Mouse (Mus musculus): ENCODE data around the gene Rrbp1. TPM values are rescaled to one million over a fixed set of nuclear protein-coding genes. Genes with fewer than 3 reads are reported as not detected.

Rrbp1 gene
- polyA plus RNA-seq (2015; fragmentation: Nextera tagmentation; extraction: Ambion mirVana), result 102 and 106 TPM in 2 replicates

DNA sequence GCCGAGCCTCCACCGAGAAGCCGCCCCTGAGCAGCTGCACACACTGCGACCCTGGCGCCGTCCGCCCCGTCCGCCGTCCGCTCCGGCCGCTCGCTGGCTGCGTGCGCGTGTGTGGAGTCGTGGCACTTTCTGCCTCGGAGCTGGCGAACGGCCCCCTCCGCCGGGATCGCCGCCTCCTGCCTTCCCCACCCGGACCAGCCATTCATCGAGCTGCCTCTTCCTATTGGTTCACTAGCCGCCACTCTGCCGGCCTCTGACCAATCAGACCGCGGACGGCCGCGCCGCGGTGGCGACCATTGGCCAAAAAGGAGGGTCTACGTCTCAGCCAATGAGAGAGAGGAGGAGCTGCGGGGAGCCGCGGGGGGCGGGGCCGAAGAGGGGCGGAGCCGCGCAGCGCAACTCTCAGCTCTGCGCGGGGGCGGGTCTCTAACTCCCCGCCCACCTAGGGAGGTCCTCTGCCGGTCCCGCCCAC lies at the start of gene Rrbp1:
TSS of gene Rrbp1 (minus strand) at position 184 of the 472 bp plus-strand sequence.
- Histone ChIP-seq H3K9me3 (ENCODE audit: control insufficient read depth, low read length) (no peaks in the 10 kb centered on the region), H3K4me3 (ENCODE audit: low read length) (peak within 1 kb of the TSS; percentile 97), H3K27me3 (replicated peaks; ENCODE audit: control insufficient read depth, insufficient read depth, low read length) (no peaks in the 10 kb centered on the region), H3K27ac (ENCODE audit: low read length) (peak within 1 kb of the TSS; percentile 99), H3K4me2 (ENCODE audit: low read depth, low read length) (peak within 1 kb of the TSS; percentile 73), H3K9ac (ENCODE audit: low read depth, low read length) (peak within 1 kb of the TSS; percentile 98), H3K36me3 (ENCODE audit: control insufficient read depth, insufficient read depth, low read length) (no peaks in the 10 kb centered on the region; the same call in 1 of the 2 replicates), H3K4me1 (ENCODE audit: control insufficient read depth, insufficient read depth, low read length) (peaks cover 38% of the 10 kb centered on the region)
- under 1% methylated on average over 53 of the region's 53 CpGs for WGBS
- ATAC-seq, result peak; percentile 96

DNA sequence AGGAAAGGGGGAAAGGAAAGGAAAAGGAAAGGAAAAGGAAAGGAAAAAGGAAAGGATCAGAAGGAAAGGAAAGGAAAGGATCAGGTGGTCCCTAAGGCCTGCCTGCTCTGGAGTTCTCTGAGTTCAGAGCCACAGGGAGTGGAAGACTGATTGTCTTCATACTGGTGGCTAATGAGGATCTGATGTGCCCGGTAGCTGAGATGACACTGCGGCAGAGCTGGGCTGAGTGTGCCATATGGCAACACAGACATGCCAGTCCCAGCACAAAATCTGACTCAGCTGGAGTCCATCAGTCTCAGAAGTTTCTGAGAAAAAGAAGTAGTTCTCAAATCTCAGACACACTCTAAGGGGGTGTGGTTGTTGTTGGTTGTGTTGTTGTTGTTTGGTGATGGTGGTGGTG lies 46.7 kb upstream of the Rrbp1 start:
- no peaks in the 10 kb centered on the region for H3K9me3 ChIP-seq (ENCODE audit: control insufficient read depth, low read length)
- no peak overlapping the region for H3K9ac ChIP-seq (ENCODE audit: low read depth, low read length)
- no peak overlapping the region for H3K4me3 ChIP-seq (ENCODE audit: low read length)
- peaks cover 8% of the 10 kb centered on the region; the same call in 1 of the 2 replicates for H3K4me1 ChIP-seq (ENCODE audit: control insufficient read depth, insufficient read depth, low read length)
- no peak overlapping the region for H3K4me2 ChIP-seq (ENCODE audit: low read depth, low read length)
- 77% methylated on average over 2 of the region's 2 CpGs for WGBS
- ATAC-seq, result no peak
- H3K27me3 ChIP-seq (replicated peaks; ENCODE audit: control insufficient read depth, insufficient read depth, low read length), result no peaks in the 10 kb centered on the region
- no peaks in the 10 kb centered on the region for H3K36me3 ChIP-seq (ENCODE audit: control insufficient read depth, insufficient read depth, low read length)
- H3K27ac ChIP-seq (ENCODE audit: low read length), result no peak overlapping the region

DNA sequence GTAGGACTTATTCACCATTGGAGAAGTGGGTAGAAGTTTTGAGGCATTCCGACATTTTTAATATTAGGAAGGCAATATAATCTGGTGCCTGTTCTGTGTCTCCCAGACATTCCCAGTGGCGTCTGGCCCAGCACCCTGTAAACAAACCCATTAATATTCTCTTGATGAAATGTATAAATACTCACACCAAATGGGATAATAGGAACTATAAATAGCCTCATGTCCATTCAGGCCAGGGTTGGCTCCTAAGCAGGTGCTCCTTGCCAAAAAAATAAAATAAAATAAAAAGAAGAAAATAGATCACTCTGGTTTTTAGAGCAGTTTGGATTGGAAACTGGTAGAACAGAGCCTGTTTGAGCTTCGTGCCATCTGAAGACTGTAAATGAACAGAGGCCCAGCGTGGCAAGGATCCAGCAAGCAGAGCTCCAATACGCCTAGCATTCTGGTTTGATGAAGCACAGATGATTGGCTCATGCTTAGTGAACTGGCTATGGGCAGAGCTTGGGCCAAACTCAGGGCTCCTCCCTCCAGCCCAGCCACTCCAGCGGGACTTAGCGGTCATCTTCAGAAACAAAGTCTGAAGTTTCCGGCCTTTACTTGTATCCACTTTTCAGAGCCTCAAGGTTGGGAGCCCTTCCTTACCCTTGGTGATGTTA lies 41.5 kb upstream of the Rrbp1 start:
- no peaks in the 10 kb centered on the region for H3K36me3 ChIP-seq (ENCODE audit: control insufficient read depth, insufficient read depth, low read length)
- 65% methylated on average over 8 of the region's 8 CpGs for WGBS
- no peak overlapping the region for H3K4me2 ChIP-seq (ENCODE audit: low read depth, low read length)
- H3K27ac ChIP-seq (ENCODE audit: low read length), result peak overlapping the region; percentile 31; the same call in 1 of the 2 replicates
- H3K4me3 ChIP-seq (ENCODE audit: low read length), result no peak overlapping the region
- H3K9ac ChIP-seq (ENCODE audit: low read depth, low read length), result no peak overlapping the region
- H3K4me1 ChIP-seq (ENCODE audit: control insufficient read depth, insufficient read depth, low read length), result no peaks in the 10 kb centered on the region
- no peaks in the 10 kb centered on the region for H3K27me3 ChIP-seq (replicated peaks; ENCODE audit: control insufficient read depth, insufficient read depth, low read length)
- peak; percentile 76 for ATAC-seq
- no peaks in the 10 kb centered on the region for H3K9me3 ChIP-seq (ENCODE audit: control insufficient read depth, low read length)

DNA sequence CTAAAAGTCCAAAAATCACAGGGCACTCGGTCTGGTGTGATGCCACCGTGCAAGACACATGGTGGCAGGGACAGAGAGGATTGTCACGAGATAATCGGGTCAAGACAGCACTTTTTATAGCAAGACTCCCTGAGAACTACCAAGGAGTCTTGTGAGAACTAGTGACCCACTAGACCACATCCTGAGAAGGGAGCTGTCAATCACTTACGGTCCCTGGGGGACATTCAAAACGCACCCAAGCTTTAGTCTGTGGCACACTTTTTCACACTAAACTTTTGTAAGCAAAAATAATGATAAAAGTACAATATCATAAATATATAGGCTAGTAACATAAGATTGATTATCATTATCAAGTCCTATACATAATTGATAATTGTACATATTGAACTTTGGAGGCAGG lies 39.8 kb upstream of the Rrbp1 start:
- Histone ChIP-seq H3K27me3 (replicated peaks; ENCODE audit: control insufficient read depth, insufficient read depth, low read length) (no peaks in the 10 kb centered on the region), H3K4me3 (ENCODE audit: low read length) (no peak overlapping the region), H3K27ac (ENCODE audit: low read length) (no peak overlapping the region), H3K4me2 (ENCODE audit: low read depth, low read length) (no peak overlapping the region), H3K4me1 (ENCODE audit: control insufficient read depth, insufficient read depth, low read length) (peaks cover 6% of the 10 kb centered on the region; the same call in 1 of the 2 replicates), H3K9me3 (ENCODE audit: control insufficient read depth, low read length) (no peaks in the 10 kb centered on the region), H3K36me3 (ENCODE audit: control insufficient read depth, insufficient read depth, low read length) (no peaks in the 10 kb centered on the region), H3K9ac (ENCODE audit: low read depth, low read length) (no peak overlapping the region)
- 90% methylated on average over 6 of the region's 6 CpGs for WGBS
- ATAC-seq, result no peak

DNA sequence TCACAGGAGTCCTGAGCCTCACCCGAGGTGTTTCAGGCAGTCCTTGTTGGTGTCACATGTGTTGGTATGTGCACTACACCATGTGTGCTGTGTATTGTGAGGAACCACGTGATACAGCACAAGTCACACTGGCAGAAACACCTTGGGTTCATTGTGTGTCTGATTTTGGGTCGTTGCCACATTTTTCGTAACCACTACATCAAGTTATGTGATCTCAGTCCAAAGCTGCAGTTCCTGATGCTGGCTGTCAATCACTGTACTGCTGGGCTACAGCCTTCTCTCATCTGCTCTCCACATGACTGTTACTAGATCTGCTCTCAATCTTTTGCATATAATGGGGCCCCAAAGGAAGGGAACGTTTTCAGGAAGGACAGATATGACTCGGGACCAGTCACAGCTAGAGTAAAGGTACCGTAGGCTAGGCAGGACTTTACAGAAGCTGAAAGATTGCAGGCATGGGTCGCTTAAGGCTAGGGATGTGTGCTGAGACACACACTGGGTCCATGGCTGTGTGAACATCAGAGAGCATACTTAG lies 39.1 kb upstream of the Rrbp1 start:
- Histone ChIP-seq H3K27ac (ENCODE audit: low read length) (no peak overlapping the region), H3K4me3 (ENCODE audit: low read length) (no peak overlapping the region), H3K9ac (ENCODE audit: low read depth, low read length) (no peak overlapping the region), H3K36me3 (ENCODE audit: control insufficient read depth, insufficient read depth, low read length) (no peaks in the 10 kb centered on the region), H3K9me3 (ENCODE audit: control insufficient read depth, low read length) (no peaks in the 10 kb centered on the region), H3K4me2 (ENCODE audit: low read depth, low read length) (no peak overlapping the region), H3K4me1 (ENCODE audit: control insufficient read depth, insufficient read depth, low read length) (peaks cover 6% of the 10 kb centered on the region; the same call in 1 of the 2 replicates), H3K27me3 (replicated peaks; ENCODE audit: control insufficient read depth, insufficient read depth, low read length) (no peaks in the 10 kb centered on the region)
- ATAC-seq, result no peak
- 77% methylated on average over 8 of the region's 8 CpGs for WGBS

DNA sequence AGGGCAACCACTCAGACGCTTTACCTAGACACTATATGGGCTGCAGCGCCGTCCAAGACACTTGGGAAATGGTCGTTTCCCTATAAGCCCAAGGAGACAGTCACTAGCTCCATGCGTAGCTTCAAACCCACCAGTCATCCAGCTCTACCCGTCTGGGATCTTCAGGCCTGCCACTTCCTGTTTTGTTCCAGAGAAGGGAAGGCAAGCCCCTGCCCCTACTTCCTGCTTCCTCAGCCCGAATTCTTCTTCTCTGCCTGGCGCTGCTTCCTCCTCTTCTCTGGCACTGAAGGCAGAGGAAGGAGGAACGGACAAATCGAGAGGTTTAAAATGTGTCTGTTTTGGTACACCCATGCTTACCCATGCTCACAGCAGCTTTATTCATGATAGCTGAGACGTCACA lies 35.9 kb upstream of the Rrbp1 start:
- Histone ChIP-seq H3K27me3 (replicated peaks; ENCODE audit: control insufficient read depth, insufficient read depth, low read length) (no peaks in the 10 kb centered on the region), H3K4me3 (ENCODE audit: low read length) (no peak overlapping the region), H3K9ac (ENCODE audit: low read depth, low read length) (no peak overlapping the region), H3K9me3 (ENCODE audit: control insufficient read depth, low read length) (no peaks in the 10 kb centered on the region), H3K4me1 (ENCODE audit: control insufficient read depth, insufficient read depth, low read length) (peaks cover 6% of the 10 kb centered on the region; the same call in 1 of the 2 replicates), H3K36me3 (ENCODE audit: control insufficient read depth, insufficient read depth, low read length) (no peaks in the 10 kb centered on the region), H3K27ac (ENCODE audit: low read length) (no peak overlapping the region), H3K4me2 (ENCODE audit: low read depth, low read length) (no peak overlapping the region)
- no peak for ATAC-seq
- WGBS, result 65% methylated on average over 11 of the region's 11 CpGs

DNA sequence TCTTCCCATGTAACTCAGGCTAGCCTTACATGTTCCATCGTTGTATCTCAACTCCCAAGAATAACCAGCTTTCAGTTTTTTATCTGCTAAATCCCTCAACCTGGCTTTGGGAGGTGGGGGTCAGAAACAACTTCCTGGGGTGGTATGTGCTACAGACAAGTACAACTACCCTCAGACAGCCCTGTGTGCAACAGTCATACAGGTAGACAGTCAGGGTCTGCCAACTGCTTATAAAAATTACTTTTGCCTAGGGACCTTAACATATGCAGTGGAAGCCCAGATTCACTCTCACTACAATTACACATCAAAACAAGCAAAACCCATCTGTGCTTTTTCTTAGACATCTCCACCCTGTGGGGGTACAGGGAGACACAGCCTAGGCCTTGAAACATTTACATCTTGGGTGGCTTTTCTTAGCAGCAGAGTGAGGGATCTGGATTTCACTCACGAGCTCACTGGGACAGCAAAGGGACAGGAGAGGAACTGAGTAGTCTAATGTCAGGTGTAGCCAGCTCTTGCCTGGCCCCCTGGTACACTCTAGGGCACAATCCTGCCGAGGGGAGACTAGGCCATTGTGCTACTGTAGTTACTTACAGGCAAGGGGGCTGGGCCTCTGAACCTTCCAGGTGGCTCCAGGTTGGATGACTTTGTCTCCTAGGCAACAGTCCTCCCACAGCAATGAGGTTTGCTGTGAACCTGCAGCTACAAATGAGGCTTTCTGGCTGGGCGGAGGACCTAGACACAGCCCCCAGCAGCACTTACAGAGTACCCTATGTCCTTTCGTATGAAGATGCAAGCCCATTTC lies 34.9 kb upstream of the Rrbp1 start:
- no peaks in the 10 kb centered on the region for H3K36me3 ChIP-seq (ENCODE audit: control insufficient read depth, insufficient read depth, low read length)
- peaks cover 6% of the 10 kb centered on the region; the same call in 1 of the 2 replicates for H3K4me1 ChIP-seq (ENCODE audit: control insufficient read depth, insufficient read depth, low read length)
- no peaks in the 10 kb centered on the region for H3K9me3 ChIP-seq (ENCODE audit: control insufficient read depth, low read length)
- H3K9ac ChIP-seq (ENCODE audit: low read depth, low read length), result no peak overlapping the region
- no peaks in the 10 kb centered on the region for H3K27me3 ChIP-seq (replicated peaks; ENCODE audit: control insufficient read depth, insufficient read depth, low read length)
- no peak overlapping the region for H3K4me2 ChIP-seq (ENCODE audit: low read depth, low read length)
- no peak overlapping the region for H3K4me3 ChIP-seq (ENCODE audit: low read length)
- H3K27ac ChIP-seq (ENCODE audit: low read length), result no peak overlapping the region
- WGBS, result 66% methylated on average over 5 of the region's 5 CpGs
- no peak for ATAC-seq

DNA sequence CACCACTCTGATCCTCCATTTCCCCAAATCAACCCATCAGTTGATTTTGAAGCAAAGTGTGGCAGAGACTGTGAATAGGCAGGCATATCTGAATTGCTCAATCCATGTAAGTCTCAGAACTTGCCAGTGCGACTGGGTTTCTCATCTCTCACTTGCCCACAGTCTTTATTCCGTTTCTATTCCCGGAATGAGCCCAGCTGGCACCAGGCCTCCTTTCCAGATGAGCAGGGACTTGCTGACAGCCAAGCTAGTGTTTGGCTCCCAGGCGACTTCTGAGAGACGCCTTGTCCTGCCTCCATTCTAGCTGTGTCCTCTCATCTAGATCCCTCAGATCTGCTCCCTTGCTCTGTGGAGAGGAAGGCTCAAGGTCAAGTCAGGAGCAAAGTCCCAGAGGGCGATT lies 33.7 kb upstream of the Rrbp1 start:
- H3K36me3 ChIP-seq (ENCODE audit: control insufficient read depth, insufficient read depth, low read length), result no peaks in the 10 kb centered on the region
- H3K9ac ChIP-seq (ENCODE audit: low read depth, low read length), result no peak overlapping the region
- H3K4me2 ChIP-seq (ENCODE audit: low read depth, low read length), result no peak overlapping the region
- no peak for ATAC-seq
- no peak overlapping the region for H3K27ac ChIP-seq (ENCODE audit: low read length)
- H3K4me3 ChIP-seq (ENCODE audit: low read length), result no peak overlapping the region
- WGBS, result 80% methylated on average over 6 of the region's 6 CpGs
- H3K4me1 ChIP-seq (ENCODE audit: control insufficient read depth, insufficient read depth, low read length), result peaks cover 6% of the 10 kb centered on the region; the same call in 1 of the 2 replicates
- H3K9me3 ChIP-seq (ENCODE audit: control insufficient read depth, low read length), result no peaks in the 10 kb centered on the region
- no peaks in the 10 kb centered on the region for H3K27me3 ChIP-seq (replicated peaks; ENCODE audit: control insufficient read depth, insufficient read depth, low read length)

DNA sequence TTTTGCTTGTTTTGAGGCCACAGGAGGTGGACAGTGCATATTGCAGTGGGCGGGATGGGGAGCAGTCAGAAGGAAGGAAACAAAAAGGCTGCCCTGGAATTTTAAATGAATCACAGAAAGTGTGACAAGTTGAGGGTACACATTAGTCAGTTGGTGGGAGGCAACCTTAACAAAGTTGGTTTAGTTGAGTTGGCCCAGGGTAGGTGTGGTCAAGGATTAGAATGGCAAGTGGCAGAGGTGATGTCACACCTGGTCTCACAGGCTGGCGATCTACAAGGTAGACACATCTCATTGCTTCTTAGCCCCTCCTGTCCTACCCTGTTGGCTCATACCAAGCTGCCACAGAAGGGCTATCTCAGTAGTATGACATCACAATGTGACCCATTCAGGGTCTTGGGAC lies 21.6 kb upstream of the Rrbp1 start, which contains the start of gene Banf2:
TSS of gene Banf2 (plus strand) at position 396 of the 400 bp plus-strand sequence.
- Histone ChIP-seq H3K4me1 (ENCODE audit: control insufficient read depth, insufficient read depth, low read length) (no peaks in the 10 kb centered on the region), H3K4me3 (ENCODE audit: low read length) (no peak within 1 kb of the TSS), H3K9ac (ENCODE audit: low read depth, low read length) (no peak within 1 kb of the TSS), H3K27me3 (replicated peaks; ENCODE audit: control insufficient read depth, insufficient read depth, low read length) (no peaks in the 10 kb centered on the region), H3K9me3 (ENCODE audit: control insufficient read depth, low read length) (no peaks in the 10 kb centered on the region), H3K36me3 (ENCODE audit: control insufficient read depth, insufficient read depth, low read length) (no peaks in the 10 kb centered on the region), H3K4me2 (ENCODE audit: low read depth, low read length) (no peak within 1 kb of the TSS), H3K27ac (ENCODE audit: low read length) (no peak within 1 kb of the TSS)
- WGBS, result 93% methylated on average over 2 of the region's 2 CpGs
- no peak for ATAC-seq
